Mouse (Mus musculus): Measurements from ENCODE around the gene Tmem79.
A peak's percentile ranks its signal among the peaks of the same experiment; 100 is the strongest.
"Not testable (repeated sequence)": the region's sequence is repeated elsewhere in the genome, so short reads cannot be mapped to it uniquely, and the experiment has no call there.

Gene Tmem79

GRCm38 (mm10) chr3:88336058-88337013 lies at the start of gene Tmem79, which contains the start of gene Smg5:
Tmem79 (minus strand) TSS chr3:88336148.
Smg5 (plus strand) TSS chr3:88336260.
- TF ChIP-seq GATA4 (IDR thresholded peaks at IDR 0.05; ENCODE audit: insufficient replicate concordance, low read length): peak; percentile 69; the same call in 1 of the 2 replicates

- no peak for TF ChIP-seq GATA4 (IDR thresholded peaks at IDR 0.05; ENCODE audit: insufficient replicate concordance, low read length)
Measured at GRCm38 (mm10) chr3:88384364-88384763, 48.4 kb upstream of the Tmem79 start, which contains the start of gene Bglap. Bglap (minus strand) TSS chr3:88384464.

- TF ChIP-seq GATA4 (IDR thresholded peaks at IDR 0.05; ENCODE audit: insufficient replicate concordance, low read length): not testable (repeated sequence)
Measured at GRCm38 (mm10) chr3:88378599-88378998, 42.7 kb upstream of the Tmem79 start, which contains the start of gene Bglap2. Bglap2 (minus strand) TSS chr3:88378699.

GRCm38 (mm10) chr3:88372643-88373042 lies 36.7 kb upstream of the Tmem79 start, which contains the start of gene Bglap3:
Bglap3 (minus strand) TSS chr3:88372743.
- TF ChIP-seq GATA4 (IDR thresholded peaks at IDR 0.05; ENCODE audit: insufficient replicate concordance, low read length): not testable (repeated sequence)

- no peak for TF ChIP-seq GATA4 (IDR thresholded peaks at IDR 0.05; ENCODE audit: insufficient replicate concordance, low read length)
Measured at GRCm38 (mm10) chr3:88365705-88366361, 29.9 kb upstream of the Tmem79 start.

- no peak for TF ChIP-seq GATA4 (IDR thresholded peaks at IDR 0.05; ENCODE audit: insufficient replicate concordance, low read length)
Measured at GRCm38 (mm10) chr3:88364337-88364736, 28.4 kb upstream of the Tmem79 start, which contains the start of gene Paqr6. Paqr6 (plus strand) TSS chr3:88364584.

GRCm38 (mm10) chr3:88363700-88364099 lies 27.8 kb upstream of the Tmem79 start:
- no peak for TF ChIP-seq GATA4 (IDR thresholded peaks at IDR 0.05; ENCODE audit: insufficient replicate concordance, low read length)

GRCm38 (mm10) chr3:88361612-88362313 lies 25.8 kb upstream of the Tmem79 start:
- TF ChIP-seq GATA4 (IDR thresholded peaks at IDR 0.05; ENCODE audit: insufficient replicate concordance, low read length): no peak

- no peak for TF ChIP-seq GATA4 (IDR thresholded peaks at IDR 0.05; ENCODE audit: insufficient replicate concordance, low read length)
Measured at GRCm38 (mm10) chr3:88361096-88361495, 25.1 kb upstream of the Tmem79 start.

GRCm38 (mm10) chr3:88359989-88360388 lies 24.0 kb upstream of the Tmem79 start:
- no peak for TF ChIP-seq GATA4 (IDR thresholded peaks at IDR 0.05; ENCODE audit: insufficient replicate concordance, low read length)

- no peak for TF ChIP-seq GATA4 (IDR thresholded peaks at IDR 0.05; ENCODE audit: insufficient replicate concordance, low read length)
Measured at GRCm38 (mm10) chr3:88359584-88359983, 23.6 kb upstream of the Tmem79 start.

- TF ChIP-seq GATA4 (IDR thresholded peaks at IDR 0.05; ENCODE audit: insufficient replicate concordance, low read length): no peak
Measured at GRCm38 (mm10) chr3:88354396-88355165, 18.6 kb upstream of the Tmem79 start.

- no peak for TF ChIP-seq GATA4 (IDR thresholded peaks at IDR 0.05; ENCODE audit: insufficient replicate concordance, low read length)
Measured at GRCm38 (mm10) chr3:88352907-88353306, 17.0 kb upstream of the Tmem79 start.

- TF ChIP-seq GATA4 (IDR thresholded peaks at IDR 0.05; ENCODE audit: insufficient replicate concordance, low read length): no peak
Measured at GRCm38 (mm10) chr3:88350732-88351131, 14.8 kb upstream of the Tmem79 start.

All from liver, adult (tissue).